Mouse (Mus musculus) ES-E14 (cell line): ENCODE results near the gene Eif3i. TPM values are rescaled to one million over a fixed set of nuclear protein-coding genes. Genes with fewer than 3 reads are reported as not detected.
"Not testable (repeated sequence)": the region's sequence is repeated elsewhere in the genome, so short reads cannot be mapped to it uniquely, and the experiment has no call there.

ENCODE experiments used
- DNase-seq: peaks from one replicate; pipeline ENCODE4 v3.0.0-alpha.2; 2013; ENCODE audit warnings: low read depth, low spot score
- H3K27ac ChIP-seq: 2 replicates; pipeline ENCODE4 v1.5.1; 2012; ENCODE audit warnings: low read depth, mild to moderate bottlenecking, low read length, moderate library complexity, mixed read lengths; ENCODE audit not compliant: poor library complexity, insufficient read depth, severe bottlenecking
- H3K36me3 ChIP-seq: 2 replicates; pipeline ENCODE4 v1.6.1; 2012; ENCODE audit warnings: mild to moderate bottlenecking, low read length, moderate library complexity, mixed read lengths; ENCODE audit not compliant: control insufficient read depth, poor library complexity, insufficient read depth, severe bottlenecking
- H3K4me1 ChIP-seq, 2 experiments: fragments of 150-350 bp in 1 of 2; sonication (generic) in 1 of 2; 2 replicates each; pipeline ENCODE4 v1.6.1; 2012; ENCODE audit warnings: low read length in 2 of 2, mild to moderate bottlenecking in 1 of 2, mixed read lengths in 1 of 2; ENCODE audit not compliant: control insufficient read depth in 2 of 2, insufficient read depth in 2 of 2, poor library complexity in 1 of 2
- H3K4me3 ChIP-seq, 2 experiments: fragments of 150-350 bp in 1 of 2; sonication (generic) in 1 of 2; 2 replicates each; pipeline ENCODE4 v1.5.1; 2012; ENCODE audit warnings: low read length in 2 of 2, low read depth in 1 of 2, mild to moderate bottlenecking in 1 of 2, mixed read lengths in 1 of 2; ENCODE audit not compliant: insufficient read depth in 1 of 2, poor library complexity in 1 of 2, severe bottlenecking in 1 of 2
- H3K9ac ChIP-seq: 2 replicates; pipeline ENCODE4 v1.6.1; 2012; ENCODE audit warnings: low read depth, mild to moderate bottlenecking, low read length, mixed read lengths; ENCODE audit not compliant: poor library complexity, insufficient read depth, severe bottlenecking
- H3K9me3 ChIP-seq: fragments of 150-350 bp; sonication (generic); 2 replicates; pipeline ENCODE4 v1.6.1; 2012; ENCODE audit warnings: low read depth, mild to moderate bottlenecking, low read length; ENCODE audit not compliant: control insufficient read depth, insufficient read depth
- CHD2 ChIP-seq: IDR thresholded peaks from 2 replicates; pipeline ENCODE4 v1.6.1; 2014; ENCODE audit warnings: mild to moderate bottlenecking, low read depth, low read length, inconsistent platforms
- HCFC1 ChIP-seq: IDR thresholded peaks from 2 replicates; pipeline ENCODE4 v1.6.1; 2012; ENCODE audit warnings: low read length, inconsistent platforms, borderline replicate concordance; ENCODE audit not compliant: insufficient read depth
- MAFK ChIP-seq: IDR thresholded peaks from 2 replicates; pipeline ENCODE4 v1.6.1; 2014; ENCODE audit warnings: mild to moderate bottlenecking, low read depth, low read length, inconsistent platforms; ENCODE audit not compliant: insufficient read depth
- ZC3H11A ChIP-seq: IDR thresholded peaks from 2 replicates; pipeline ENCODE4 v1.6.1; 2012; ENCODE audit warnings: low read depth, mild to moderate bottlenecking, inconsistent platforms, low read length, borderline replicate concordance
- ZNF384 ChIP-seq: IDR thresholded peaks from 2 replicates; pipeline ENCODE4 v1.6.1; 2012; ENCODE audit warnings: low read depth, low read length, inconsistent platforms
- in situ Hi-C, 2 experiments: fragments of 600-800 bp; cut with MboI; formaldehyde crosslinking; loops; one replicate each; pipeline ENCODE4 v1.15.1; 2025; ENCODE audit warnings: low sequenced_read_pairs in 2 of 2, inconsistent platforms in 1 of 2; ENCODE audit not compliant: unreplicated experiment in 2 of 2
- total RNA-seq: library from RNA; depleted of rRNA; stranded (reverse); fragments of 300-350 nt; gene quantifications from 2 replicates; pipeline ENCODE4 v1.2.3, GENCODE M21; 2012

The Eif3i gene
- total RNA-seq, 1 experiment = 328 TPM

GRCm38 (mm10) chr4:129554512-129554911 lies 45.9 kb downstream of the Eif3i start:
- H3K4me3 ChIP-seq, in situ Hi-C loops, H3K27ac ChIP-seq, H3K36me3 ChIP-seq, DNase-seq, H3K9ac ChIP-seq, H3K9me3 ChIP-seq: not testable (repeated sequence)
- H3K4me1 ChIP-seq = peaks cover 5 to 18% of the 10 kb centered on the region in 2 experiments; a peak in 3 of 4 replicates
- TF ChIP-seq ZNF384 = peak; percentile 83

- peaks cover 0 to 2% of the 10 kb centered on the region in 2 experiments; a peak in 1 of 4 replicates for H3K4me1 ChIP-seq
- no peak for DNase-seq
- no peaks in the 10 kb centered on the region for H3K9me3 ChIP-seq
- in situ Hi-C loops = no loop called here
- peaks cover 7% of the 10 kb centered on the region; the same call in 1 of the 2 replicates for H3K36me3 ChIP-seq
- no peak overlapping the region; the same call in 1 of the 2 replicates for H3K27ac ChIP-seq
- no peak overlapping the region for H3K9ac ChIP-seq
- TF ChIP-seq CHD2 (no peak), HCFC1 (no peak), ZNF384 (no peak), MAFK (no peak), ZC3H11A (no peak)
- no peak overlapping the region for H3K4me3 ChIP-seq
Observed at GRCm38 (mm10) chr4:129550295-129550694, 50.2 kb downstream of the Eif3i start.

- no peak overlapping the region for H3K9ac ChIP-seq
- DNase-seq = no peak
- H3K4me1 ChIP-seq = peaks cover 1 to 6% of the 10 kb centered on the region in 2 experiments; a peak in 2 of 4 replicates
- no peaks in the 10 kb centered on the region for H3K9me3 ChIP-seq
- H3K27ac ChIP-seq = no peak overlapping the region
- in situ Hi-C loops = no loop called here
- no peak overlapping the region for H3K4me3 ChIP-seq
- H3K36me3 ChIP-seq = peaks cover 7% of the 10 kb centered on the region; the same call in 1 of the 2 replicates
- TF ChIP-seq HCFC1 (no peak), CHD2 (no peak), ZNF384 (no peak), MAFK (no peak), ZC3H11A (no peak)
Observed at GRCm38 (mm10) chr4:129549306-129549705, 51.1 kb downstream of the Eif3i start.

GRCm38 (mm10) chr4:129547631-129548030 lies 52.8 kb downstream of the Eif3i start:
- H3K9ac ChIP-seq, in situ Hi-C loops, H3K9me3 ChIP-seq, H3K36me3 ChIP-seq, H3K4me1 ChIP-seq, DNase-seq, H3K27ac ChIP-seq, H3K4me3 ChIP-seq: not testable (repeated sequence)

GRCm38 (mm10) chr4:129544106-129544505 lies 56.3 kb downstream of the Eif3i start:
- in situ Hi-C loops = no loop called here
- Histone ChIP-seq H3K36me3 (peaks cover 7% of the 10 kb centered on the region; the same call in 1 of the 2 replicates), H3K27ac (peak overlapping the region; percentile 82; the same call in 1 of the 2 replicates), H3K9me3 (no peaks in the 10 kb centered on the region), H3K4me1 (peaks cover 4% of the 10 kb centered on the region in 2 experiments; a peak in 2 of 4 replicates), H3K4me3 (peak overlapping the region; percentile 8 to 10; a peak in 2 of 4 replicates), H3K9ac (peak overlapping the region; percentile 16; the same call in 1 of the 2 replicates)
- DNase-seq = no peak
- no peak for TF ChIP-seq HCFC1
- TF ChIP-seq ZC3H11A = no peak
- TF ChIP-seq CHD2 = no peak
- no peak for TF ChIP-seq MAFK
- TF ChIP-seq ZNF384 = no peak
